ENCODE assay signal across 11 mouse cellular contexts in genomic region chr7:34746165-34746564, GRCm38 (mm10).
A peak's percentile ranks its signal among the peaks of the same experiment; 100 is the strongest.
DNase-seq lines count a peak whose midpoint lies in the region; ATAC-seq and TF ChIP-seq lines count a peak whose summit lies in the region.
"Had no signal": no experiment of that assay in that cellular context is flagged by ENCODE, and none has a peak within 500 bp of the region (broad histone marks: within the 10 kb centered on the region; RNA-seq: fewer than 3 reads in every experiment).

No protein-coding gene starts in this region.

- H3K9ac ChIP-seq in midbrain, postnatal 0 days (replicated peaks; ENCODE audit: low read length, poor library complexity, severe bottlenecking): no peak overlapping the region
- H3K9ac ChIP-seq in kidney, embryonic 16.5 days (replicated peaks; ENCODE audit: low read length): peak overlapping the region; percentile 17; the same call in 1 of the 2 replicates
- no peak overlapping the region for H3K9ac ChIP-seq in neural tube, embryonic 11.5 days (ENCODE audit: low read length)

- H3K36me3 ChIP-seq in midbrain, embryonic 10.5 days: no peaks in the 10 kb centered on the region
- H3K36me3 ChIP-seq in midbrain, postnatal 0 days (ENCODE audit: insufficient read depth, low read length): no peaks in the 10 kb centered on the region
- H3K36me3 ChIP-seq in kidney, embryonic 16.5 days (ENCODE audit: insufficient read depth, low read length): no peaks in the 10 kb centered on the region
- no peaks in the 10 kb centered on the region for H3K36me3 ChIP-seq in neural tube, embryonic 11.5 days (ENCODE audit: control insufficient read depth, insufficient read depth, low read length)

- no peaks in the 10 kb centered on the region for H3K27me3 ChIP-seq in midbrain, embryonic 10.5 days (ENCODE audit: low read depth, poor library complexity, severe bottlenecking)
- H3K27me3 ChIP-seq in midbrain, postnatal 0 days (ENCODE audit: insufficient read depth, low read length): no peaks in the 10 kb centered on the region
- H3K27me3 ChIP-seq in kidney, embryonic 16.5 days (ENCODE audit: insufficient read depth, low read length): no peaks in the 10 kb centered on the region
- H3K27me3 ChIP-seq in neural tube, embryonic 11.5 days (ENCODE audit: control insufficient read depth, insufficient read depth, low read length): no peaks in the 10 kb centered on the region
- H3K27me3 ChIP-seq: Patski had no signal

- peak overlapping the region; percentile 46; the same call in 1 of the 2 replicates for H3K27ac ChIP-seq in midbrain, embryonic 10.5 days (replicated peaks)
- H3K27ac ChIP-seq in midbrain, postnatal 0 days (ENCODE audit: low read depth, low read length): no peak overlapping the region
- H3K27ac ChIP-seq in kidney, embryonic 16.5 days (ENCODE audit: low read length): peak overlapping the region; percentile 87
- H3K27ac ChIP-seq in neural tube, embryonic 11.5 days (ENCODE audit: low read depth, low read length): no peak overlapping the region

- WGBS in midbrain, embryonic 10.5 days: 64% methylated on average over 9 of the region's 9 CpGs
- WGBS in midbrain, postnatal 0 days: 47% methylated on average over 9 of the region's 9 CpGs
- WGBS in kidney, embryonic 16.5 days: 26% methylated on average over 9 of the region's 9 CpGs
- WGBS in neural tube, embryonic 11.5 days: 46% methylated on average over 9 of the region's 9 CpGs

- ATAC-seq in midbrain, postnatal 0 days (ENCODE audit: low FRiP score): no peak
- peak; percentile 82 for ATAC-seq in kidney, embryonic 16.5 days (ENCODE audit: low FRiP score, low TSS enrichment)
- no peak for ATAC-seq in neural tube, embryonic 11.5 days (ENCODE audit: insufficient read depth, low FRiP score, low TSS enrichment)
- no peak for ATAC-seq in CD4-positive, CD25-positive, alpha-beta regulatory T cell, adult 4 months
- ATAC-seq: Patski had no signal

- no peak overlapping the region for H3K4me3 ChIP-seq in midbrain, embryonic 10.5 days
- no peak overlapping the region for H3K4me3 ChIP-seq in midbrain, postnatal 0 days (ENCODE audit: low read depth, low read length)
- H3K4me3 ChIP-seq in kidney, embryonic 16.5 days (ENCODE audit: low read length): no peak overlapping the region
- H3K4me3 ChIP-seq in neural tube, embryonic 11.5 days (ENCODE audit: low read depth, low read length): no peak overlapping the region
- H3K4me3 ChIP-seq: erythroblast, embryonic 14.5 days; myocyte had no signal

- no peak for DNase-seq in midbrain, embryonic 10.5 days (ENCODE audit: low spot score)
- no peak for DNase-seq in midbrain, postnatal 0 days (ENCODE audit: low spot score)
- peak; percentile 72 for DNase-seq in heart, adult 8-10 months (ENCODE audit: low spot score)
- peak; percentile 28 for DNase-seq in neural tube, embryonic 11.5 days (ENCODE audit: low spot score)
- no peak for DNase-seq in B cell, adult 2 months
- no peak for DNase-seq in cerebellum, postnatal 4 days (ENCODE audit: low spot score in 2 of 2)

- no peaks in the 10 kb centered on the region for H3K9me3 ChIP-seq in midbrain, embryonic 10.5 days (replicated peaks)
- H3K9me3 ChIP-seq in midbrain, postnatal 0 days (ENCODE audit: low read length): no peaks in the 10 kb centered on the region
- H3K9me3 ChIP-seq in kidney, embryonic 16.5 days (ENCODE audit: low read length): no peaks in the 10 kb centered on the region
- no peaks in the 10 kb centered on the region for H3K9me3 ChIP-seq in neural tube, embryonic 11.5 days (ENCODE audit: control insufficient read depth, low read length)

- peaks cover 24% of the 10 kb centered on the region for H3K4me1 ChIP-seq in midbrain, embryonic 10.5 days
- H3K4me1 ChIP-seq in midbrain, postnatal 0 days (ENCODE audit: insufficient read depth, low read length): peaks cover 4% of the 10 kb centered on the region
- H3K4me1 ChIP-seq in kidney, embryonic 16.5 days (ENCODE audit: insufficient read depth, low read length): peaks cover 50% of the 10 kb centered on the region
- peaks cover 13% of the 10 kb centered on the region for H3K4me1 ChIP-seq in neural tube, embryonic 11.5 days (ENCODE audit: control insufficient read depth, insufficient read depth, low read length)

- H3K4me2 ChIP-seq in midbrain, postnatal 0 days (ENCODE audit: low read depth, low read length, poor library complexity, severe bottlenecking): no peak overlapping the region
- H3K4me2 ChIP-seq in kidney, embryonic 16.5 days (replicated peaks; ENCODE audit: low read depth, low read length): 0 out of 2 replicates have a peak overlapping the region, but pooled peaks have one; percentile 26
- no peak overlapping the region for H3K4me2 ChIP-seq in neural tube, embryonic 11.5 days (ENCODE audit: low read depth)

- TF ChIP-seq CTCF in midbrain, postnatal 0 days (IDR thresholded peaks at IDR 0.05): no peak

Comparison
In these comparisons a context has a peak if more than half of its experiments do, and no peak if none do; other contexts are left out.
1. H3K27ac ChIP-seq: peak in midbrain, embryonic 10.5 days (single experiment) and kidney, embryonic 16.5 days (single experiment); none in midbrain, postnatal 0 days (single experiment) and neural tube, embryonic 11.5 days (single experiment).
2. DNase-seq: peak in heart, adult 8-10 months (single experiment) and neural tube, embryonic 11.5 days (single experiment); none in midbrain, embryonic 10.5 days (single experiment), midbrain, postnatal 0 days (single experiment), B cell, adult 2 months (0 of 2) and cerebellum, postnatal 4 days (0 of 2).